Mouse (Mus musculus): Measurements from ENCODE around the gene Iqsec2.

The Iqsec2 gene

GRCm38 (mm10) chrX:152143941-152144741 is at the start of gene Iqsec2:
Gene Iqsec2, plus strand, starts transcription at chrX:152144268.
- Histone ChIP-seq H3K4me3 (replicated peaks; ENCODE audit: low read length) (peak within 1 kb of the TSS; percentile 81), H3K27me3 (ENCODE audit: insufficient read depth, low read length) (peaks cover 42% of the 10 kb centered on the region), H3K36me3 (ENCODE audit: insufficient read depth, low read length) (no peaks in the 10 kb centered on the region), H3K9me3 (ENCODE audit: low read length) (no peaks in the 10 kb centered on the region), H3K4me1 (replicated peaks; ENCODE audit: low read depth, low read length) (0 out of 2 replicates have a peak, but pooled peaks cover 2% of the 10 kb centered on the region)
- TF ChIP-seq NANOG (IDR thresholded peaks at IDR 0.05; ENCODE audit: borderline replicate concordance, low read length) (no peak), CTCF (conservative IDR thresholded peaks at IDR 0.05; ENCODE audit: low read length) (no peak), POU5F1 (IDR thresholded peaks at IDR 0.05; ENCODE audit: borderline replicate concordance, low read length) (no peak)

GRCm38 (mm10) chrX:152097572-152097971 is 46.5 kb upstream of the Iqsec2 start:
- Histone ChIP-seq H3K9me3 (ENCODE audit: low read length) (no peaks in the 10 kb centered on the region), H3K4me1 (replicated peaks; ENCODE audit: low read depth, low read length) (no peaks in the 10 kb centered on the region), H3K27me3 (ENCODE audit: insufficient read depth, low read length) (no peaks in the 10 kb centered on the region), H3K4me3 (replicated peaks; ENCODE audit: low read length) (no peak overlapping the region), H3K36me3 (ENCODE audit: insufficient read depth, low read length) (no peaks in the 10 kb centered on the region)
- no peak for TF ChIP-seq NANOG (IDR thresholded peaks at IDR 0.05; ENCODE audit: borderline replicate concordance, low read length)
- TF ChIP-seq POU5F1 (IDR thresholded peaks at IDR 0.05; ENCODE audit: borderline replicate concordance, low read length): no peak
- no peak for TF ChIP-seq CTCF (conservative IDR thresholded peaks at IDR 0.05; ENCODE audit: low read length)

- TF ChIP-seq CTCF (conservative IDR thresholded peaks at IDR 0.05; ENCODE audit: low read length): no peak
- no peak for TF ChIP-seq NANOG (IDR thresholded peaks at IDR 0.05; ENCODE audit: borderline replicate concordance, low read length)
- no peak for TF ChIP-seq POU5F1 (IDR thresholded peaks at IDR 0.05; ENCODE audit: borderline replicate concordance, low read length)
- Histone ChIP-seq H3K9me3 (ENCODE audit: low read length) (no peaks in the 10 kb centered on the region), H3K4me3 (replicated peaks; ENCODE audit: low read length) (no peak overlapping the region), H3K36me3 (ENCODE audit: insufficient read depth, low read length) (no peaks in the 10 kb centered on the region), H3K4me1 (replicated peaks; ENCODE audit: low read depth, low read length) (no peaks in the 10 kb centered on the region), H3K27me3 (ENCODE audit: insufficient read depth, low read length) (no peaks in the 10 kb centered on the region)
Observed at GRCm38 (mm10) chrX:152121687-152122086, 22.4 kb upstream of the Iqsec2 start.

GRCm38 (mm10) chrX:152130777-152131176 is 13.3 kb upstream of the Iqsec2 start:
- Histone ChIP-seq H3K9me3 (ENCODE audit: low read length) (no peaks in the 10 kb centered on the region), H3K27me3 (ENCODE audit: insufficient read depth, low read length) (no peaks in the 10 kb centered on the region), H3K36me3 (ENCODE audit: insufficient read depth, low read length) (no peaks in the 10 kb centered on the region), H3K4me3 (replicated peaks; ENCODE audit: low read length) (no peak overlapping the region), H3K4me1 (replicated peaks; ENCODE audit: low read depth, low read length) (no peaks in the 10 kb centered on the region)
- TF ChIP-seq CTCF (conservative IDR thresholded peaks at IDR 0.05; ENCODE audit: low read length) (no peak), POU5F1 (IDR thresholded peaks at IDR 0.05; ENCODE audit: borderline replicate concordance, low read length) (no peak), NANOG (IDR thresholded peaks at IDR 0.05; ENCODE audit: borderline replicate concordance, low read length) (no peak)

- H3K4me1 ChIP-seq (replicated peaks; ENCODE audit: low read depth, low read length): no peaks in the 10 kb centered on the region
- TF ChIP-seq CTCF (conservative IDR thresholded peaks at IDR 0.05; ENCODE audit: low read length) (no peak), POU5F1 (IDR thresholded peaks at IDR 0.05; ENCODE audit: borderline replicate concordance, low read length) (no peak), NANOG (IDR thresholded peaks at IDR 0.05; ENCODE audit: borderline replicate concordance, low read length) (no peak)
- no peaks in the 10 kb centered on the region for H3K36me3 ChIP-seq (ENCODE audit: insufficient read depth, low read length)
- no peaks in the 10 kb centered on the region for H3K27me3 ChIP-seq (ENCODE audit: insufficient read depth, low read length)
- H3K9me3 ChIP-seq (ENCODE audit: low read length): no peaks in the 10 kb centered on the region
- no peak overlapping the region for H3K4me3 ChIP-seq (replicated peaks; ENCODE audit: low read length)
Observed at GRCm38 (mm10) chrX:152132029-152132428, 12.0 kb upstream of the Iqsec2 start.

- no peaks in the 10 kb centered on the region for H3K27me3 ChIP-seq (ENCODE audit: insufficient read depth, low read length)
- TF ChIP-seq POU5F1 (IDR thresholded peaks at IDR 0.05; ENCODE audit: borderline replicate concordance, low read length): no peak
- TF ChIP-seq CTCF (conservative IDR thresholded peaks at IDR 0.05; ENCODE audit: low read length): no peak
- TF ChIP-seq NANOG (IDR thresholded peaks at IDR 0.05; ENCODE audit: borderline replicate concordance, low read length): no peak
- no peaks in the 10 kb centered on the region for H3K9me3 ChIP-seq (ENCODE audit: low read length)
- no peak overlapping the region for H3K4me3 ChIP-seq (replicated peaks; ENCODE audit: low read length)
- H3K36me3 ChIP-seq (ENCODE audit: insufficient read depth, low read length): no peaks in the 10 kb centered on the region
- no peaks in the 10 kb centered on the region for H3K4me1 ChIP-seq (replicated peaks; ENCODE audit: low read depth, low read length)
Observed at GRCm38 (mm10) chrX:152135195-152135594, 8.9 kb upstream of the Iqsec2 start.

GRCm38 (mm10) chrX:152144742-152145214 is 710 bp downstream of the Iqsec2 start:
- TF ChIP-seq POU5F1 (IDR thresholded peaks at IDR 0.05; ENCODE audit: borderline replicate concordance, low read length) (no peak), CTCF (conservative IDR thresholded peaks at IDR 0.05; ENCODE audit: low read length) (no peak)
- 0 out of 2 replicates have a peak, but pooled peaks cover 2% of the 10 kb centered on the region for H3K4me1 ChIP-seq (replicated peaks; ENCODE audit: low read depth, low read length)
- peak overlapping the region; percentile 81 for H3K4me3 ChIP-seq (replicated peaks; ENCODE audit: low read length)
- no peaks in the 10 kb centered on the region for H3K9me3 ChIP-seq (ENCODE audit: low read length)
- no peaks in the 10 kb centered on the region for H3K36me3 ChIP-seq (ENCODE audit: insufficient read depth, low read length)
- H3K27me3 ChIP-seq (ENCODE audit: insufficient read depth, low read length): peaks cover 42% of the 10 kb centered on the region

GRCm38 (mm10) chrX:152146150-152146549 is 2.1 kb downstream of the Iqsec2 start:
- H3K9me3 ChIP-seq (ENCODE audit: low read length): no peaks in the 10 kb centered on the region
- no peak overlapping the region for H3K4me3 ChIP-seq (replicated peaks; ENCODE audit: low read length)
- TF ChIP-seq CTCF (conservative IDR thresholded peaks at IDR 0.05; ENCODE audit: low read length) (no peak), POU5F1 (IDR thresholded peaks at IDR 0.05; ENCODE audit: borderline replicate concordance, low read length) (no peak), NANOG (IDR thresholded peaks at IDR 0.05; ENCODE audit: borderline replicate concordance, low read length) (no peak)
- no peaks in the 10 kb centered on the region for H3K36me3 ChIP-seq (ENCODE audit: insufficient read depth, low read length)
- 0 out of 2 replicates have a peak, but pooled peaks cover 2% of the 10 kb centered on the region for H3K4me1 ChIP-seq (replicated peaks; ENCODE audit: low read depth, low read length)
- peaks cover 42% of the 10 kb centered on the region for H3K27me3 ChIP-seq (ENCODE audit: insufficient read depth, low read length)
